In the genomic region with DNA sequence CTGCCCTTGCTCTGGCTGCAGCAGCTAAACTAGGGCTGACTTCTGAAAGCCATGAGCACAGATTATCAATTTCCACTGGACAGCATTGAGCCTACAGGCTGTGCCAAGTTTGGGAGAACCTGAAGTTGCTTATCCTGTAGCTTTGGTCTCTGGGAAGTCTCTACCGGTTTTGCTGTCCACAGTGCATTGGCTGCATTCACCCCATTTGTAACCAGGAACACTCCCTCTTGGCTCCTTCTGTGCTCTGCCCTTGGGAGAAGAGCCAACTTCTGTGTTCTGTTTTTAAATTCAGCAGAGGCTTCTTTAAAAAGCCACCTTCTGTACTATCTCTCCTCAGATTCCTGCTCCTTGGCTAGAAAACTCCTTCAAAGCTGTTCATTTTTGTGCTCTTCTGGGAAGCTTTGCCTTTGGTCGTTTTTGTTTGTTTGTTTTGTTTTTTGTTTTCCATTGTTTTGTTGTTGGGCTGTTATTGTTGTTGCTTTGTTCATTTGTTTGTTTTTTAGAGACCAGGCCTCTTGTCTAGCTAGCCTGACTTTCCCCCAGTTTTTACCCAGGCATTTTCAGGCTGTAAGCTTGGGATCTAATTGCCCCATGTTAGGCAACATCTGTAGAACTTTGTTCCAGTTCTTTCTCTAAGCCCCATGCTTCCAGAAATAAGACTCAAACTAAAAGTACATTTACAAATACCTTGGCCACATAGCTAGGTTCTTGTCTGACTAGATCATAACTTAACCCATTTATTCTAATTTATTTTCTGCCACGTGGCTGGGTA, we compare ENCODE assay signal across 11 mouse cellular contexts.
DNase-seq lines count a peak whose midpoint lies in the region; ATAC-seq and TF ChIP-seq lines count a peak whose summit lies in the region.
"Had no signal": no experiment of that assay in that cellular context is flagged by ENCODE, and none has a peak within 500 bp of the region (broad histone marks: within the 10 kb centered on the region; RNA-seq: fewer than 3 reads in every experiment).

No protein-coding gene starts in this region.

- H3K27ac ChIP-seq in lung, embryonic 14.5 days (ENCODE audit: low read depth) = no peak overlapping the region
- no peak overlapping the region for H3K27ac ChIP-seq in midbrain, embryonic 14.5 days (replicated peaks; ENCODE audit: low read depth, low read length)
- H3K27ac ChIP-seq: hindbrain, embryonic 10.5 days; midbrain, embryonic 13.5 days had no signal

- TF ChIP-seq POLR2A in brain, embryonic 14.5 days (IDR thresholded peaks at IDR 0.05; ENCODE audit: borderline replicate concordance, extremely low read depth, insufficient read depth, insufficient read length, poor library complexity, severe bottlenecking) = no peak

- H3K9ac ChIP-seq in lung, embryonic 14.5 days = no peak overlapping the region
- no peak overlapping the region for H3K9ac ChIP-seq in midbrain, embryonic 14.5 days (replicated peaks; ENCODE audit: low read length)
- H3K9ac ChIP-seq: midbrain, embryonic 13.5 days had no signal

- WGBS in lung, embryonic 14.5 days = 54% methylated on average over 3 of the region's 3 CpGs
- 68% methylated on average over 3 of the region's 3 CpGs for WGBS in midbrain, embryonic 14.5 days

- peak; percentile 91 for ATAC-seq in frontal cortex, adult (ENCODE audit: low TSS enrichment)
- no peak for ATAC-seq in lung, embryonic 14.5 days (ENCODE audit: insufficient read depth)
- ATAC-seq in midbrain, embryonic 14.5 days (ENCODE audit: low FRiP score, low TSS enrichment) = no peak
- ATAC-seq: midbrain, embryonic 13.5 days had no signal

- no peaks in the 10 kb centered on the region for H3K9me3 ChIP-seq in lung, embryonic 14.5 days (ENCODE audit: low read depth, low read length)
- H3K9me3 ChIP-seq in midbrain, embryonic 14.5 days (ENCODE audit: control insufficient read depth, low read length) = no peaks in the 10 kb centered on the region
- H3K9me3 ChIP-seq: hindbrain, embryonic 10.5 days had no signal

- no peaks in the 10 kb centered on the region for H3K4me1 ChIP-seq in lung, embryonic 14.5 days (ENCODE audit: insufficient read depth)
- no peaks in the 10 kb centered on the region for H3K4me1 ChIP-seq in midbrain, embryonic 14.5 days (ENCODE audit: control insufficient read depth, insufficient read depth, low read length)
- H3K4me1 ChIP-seq: hindbrain, embryonic 10.5 days; midbrain, embryonic 13.5 days had no signal

- TF ChIP-seq CTCF in lung, embryonic 14.5 days (IDR thresholded peaks at IDR 0.05; ENCODE audit: low read depth) = no peak
- no peak for TF ChIP-seq CTCF in brain, embryonic 14.5 days (IDR thresholded peaks at IDR 0.05; ENCODE audit: borderline replicate concordance, extremely low read depth, insufficient read depth, insufficient read length)

- H3K27me3 ChIP-seq in lung, embryonic 14.5 days (ENCODE audit: insufficient read depth, low read length) = no peaks in the 10 kb centered on the region
- no peaks in the 10 kb centered on the region for H3K27me3 ChIP-seq in midbrain, embryonic 14.5 days (ENCODE audit: control insufficient read depth, insufficient read depth, low read length)
- H3K27me3 ChIP-seq: midbrain, embryonic 13.5 days had no signal

- H3K36me3 ChIP-seq in lung, embryonic 14.5 days (ENCODE audit: insufficient read depth) = no peaks in the 10 kb centered on the region
- no peaks in the 10 kb centered on the region for H3K36me3 ChIP-seq in midbrain, embryonic 14.5 days (ENCODE audit: control insufficient read depth, insufficient read depth, low read length)
- H3K36me3 ChIP-seq: hindbrain, embryonic 10.5 days; midbrain, embryonic 13.5 days had no signal

- DNase-seq in frontal cortex, postnatal 14 days (ENCODE audit: low spot score in 2 of 2) = no peak
- DNase-seq in lung, embryonic 14.5 days = peak; percentile 23
- DNase-seq in lung, postnatal 25 days (ENCODE audit: low spot score) = no peak
- DNase-seq in brain, embryonic 14.5 days (ENCODE audit: low read depth) = peak; percentile 1
- DNase-seq in right cerebral cortex, postnatal 25 days = peak; percentile 3
- no peak for DNase-seq in midbrain, embryonic 14.5 days
- DNase-seq in cerebellum, adult 18-20 months = no peak
- DNase-seq: liver had no signal

- H3K4me3 ChIP-seq in lung, embryonic 14.5 days (ENCODE audit: low read depth, low read length) = no peak overlapping the region
- H3K4me3 ChIP-seq in midbrain, embryonic 14.5 days (replicated peaks; ENCODE audit: low read depth, low read length) = no peak overlapping the region
- H3K4me3 ChIP-seq: hindbrain, embryonic 10.5 days; midbrain, embryonic 13.5 days had no signal

- H3K4me2 ChIP-seq in lung, embryonic 14.5 days = no peak overlapping the region
- no peak overlapping the region for H3K4me2 ChIP-seq in midbrain, embryonic 14.5 days (ENCODE audit: low read length)
- H3K4me2 ChIP-seq: midbrain, embryonic 13.5 days had no signal

Comparison
In these comparisons a context has a peak if more than half of its experiments do, and no peak if none do; other contexts are left out.
1. DNase-seq: peak in lung, embryonic 14.5 days (single experiment), brain, embryonic 14.5 days (single experiment) and right cerebral cortex, postnatal 25 days (single experiment); none in frontal cortex, postnatal 14 days (0 of 2), lung, postnatal 25 days (single experiment), midbrain, embryonic 14.5 days (single experiment) and cerebellum, adult 18-20 months (0 of 2).